23 mouse cellular contexts compared by ENCODE assay signal in genomic region chr8:127550928-127551327, GRCm38 (mm10).
A peak's percentile ranks its signal among the peaks of the same experiment; 100 is the strongest.
DNase-seq lines count a peak whose midpoint lies in the region; ATAC-seq and TF ChIP-seq lines count a peak whose summit lies in the region.
"Had no signal": no experiment of that assay in that cellular context is flagged by ENCODE, and none has a peak within 500 bp of the region (broad histone marks: within the 10 kb centered on the region; RNA-seq: fewer than 3 reads in every experiment).

No protein-coding gene starts in this region.

- H3K4me2 ChIP-seq in forebrain, embryonic 15.5 days (replicated peaks) = no peak overlapping the region
- H3K4me2 ChIP-seq in forebrain, postnatal 0 days (ENCODE audit: low read depth) = no peak overlapping the region
- H3K4me2 ChIP-seq in midbrain, embryonic 13.5 days (replicated peaks) = no peak overlapping the region
- H3K4me2 ChIP-seq in midbrain, embryonic 16.5 days (ENCODE audit: low read length) = no peak overlapping the region
- H3K4me2 ChIP-seq: embryonic facial prominence, embryonic 12.5 days; limb, embryonic 13.5 days; midbrain, embryonic 12.5 days had no signal

- peaks cover 27% of the 10 kb centered on the region for H3K4me1 ChIP-seq in forebrain, embryonic 15.5 days
- peaks cover 8% of the 10 kb centered on the region; the same call in 1 of the 2 replicates for H3K4me1 ChIP-seq in forebrain, postnatal 0 days (ENCODE audit: insufficient read depth)
- peaks cover 34% of the 10 kb centered on the region for H3K4me1 ChIP-seq in midbrain, embryonic 13.5 days (replicated peaks)
- peaks cover 14% of the 10 kb centered on the region for H3K4me1 ChIP-seq in midbrain, embryonic 10.5 days
- H3K4me1 ChIP-seq in midbrain, embryonic 16.5 days (ENCODE audit: control insufficient read depth, insufficient read depth, low read length) = peaks cover 15% of the 10 kb centered on the region
- H3K4me1 ChIP-seq in limb, embryonic 10.5 days = peaks cover 59% of the 10 kb centered on the region

- H3K4me3 ChIP-seq in forebrain, embryonic 15.5 days = no peak overlapping the region
- no peak overlapping the region for H3K4me3 ChIP-seq in forebrain, postnatal 0 days (ENCODE audit: low read depth, low read length)
- H3K4me3 ChIP-seq in midbrain, embryonic 13.5 days (replicated peaks) = no peak overlapping the region
- H3K4me3 ChIP-seq in midbrain, embryonic 10.5 days = no peak overlapping the region
- no peak overlapping the region for H3K4me3 ChIP-seq in midbrain, embryonic 16.5 days (ENCODE audit: low read depth, low read length)
- H3K4me3 ChIP-seq in limb, embryonic 10.5 days = no peak overlapping the region
- H3K4me3 ChIP-seq: embryonic facial prominence, embryonic 12.5 days; heart, embryonic 10.5 days; layer of hippocampus, adult 2 months; limb, embryonic 13.5 days; liver, embryonic 12.5 days; midbrain, embryonic 12.5 days had no signal

- DNase-seq in forebrain, postnatal 0 days = no peak
- no peak for DNase-seq in midbrain, embryonic 10.5 days (ENCODE audit: low spot score)
- peak; percentile 78 for DNase-seq in retina, postnatal 1 day
- DNase-seq in left cerebral cortex, postnatal 14 days (ENCODE audit: low spot score in 2 of 2) = no peak
- no peak for DNase-seq in limb, embryonic 10.5 days (ENCODE audit: low spot score)
- DNase-seq: adrenal gland, postnatal 14 days; cerebellum, adult 8-10 months; kidney, postnatal 25 days; lung, adult 18-20 months; lung, postnatal 10 days; thymus, adult 18-20 months; thymus, postnatal 36 days had no signal

- H3K27me3 ChIP-seq in forebrain, embryonic 15.5 days = no peaks in the 10 kb centered on the region
- no peaks in the 10 kb centered on the region for H3K27me3 ChIP-seq in forebrain, postnatal 0 days (ENCODE audit: insufficient read depth, low read length)
- H3K27me3 ChIP-seq in midbrain, embryonic 13.5 days = no peaks in the 10 kb centered on the region
- H3K27me3 ChIP-seq in midbrain, embryonic 10.5 days (ENCODE audit: low read depth, poor library complexity, severe bottlenecking) = peaks cover 19% of the 10 kb centered on the region
- H3K27me3 ChIP-seq in midbrain, embryonic 16.5 days (ENCODE audit: control insufficient read depth, insufficient read depth, low read depth, low read length) = no peaks in the 10 kb centered on the region
- H3K27me3 ChIP-seq in limb, embryonic 10.5 days (ENCODE audit: low read depth, poor library complexity, severe bottlenecking) = no peaks in the 10 kb centered on the region
- H3K27me3 ChIP-seq: embryonic facial prominence, embryonic 12.5 days; liver, embryonic 12.5 days; midbrain, embryonic 12.5 days had no signal

- WGBS in forebrain, embryonic 15.5 days = 37% methylated on average over 4 of the region's 4 CpGs
- 42% methylated on average over 4 of the region's 4 CpGs for WGBS in forebrain, postnatal 0 days
- WGBS in midbrain, embryonic 13.5 days = 54% methylated on average over 4 of the region's 4 CpGs
- WGBS in midbrain, embryonic 10.5 days = 88% methylated on average over 4 of the region's 4 CpGs
- whole genome bisulfite sequencing in midbrain, embryonic 16.5 days = 53% methylated on average over 4 of the region's 4 CpGs
- 95% methylated on average over 4 of the region's 4 CpGs for WGBS in limb, embryonic 10.5 days

- no peaks in the 10 kb centered on the region for H3K9me3 ChIP-seq in forebrain, embryonic 15.5 days
- no peaks in the 10 kb centered on the region for H3K9me3 ChIP-seq in forebrain, postnatal 0 days (ENCODE audit: low read length)
- H3K9me3 ChIP-seq in midbrain, embryonic 13.5 days = no peaks in the 10 kb centered on the region
- H3K9me3 ChIP-seq in midbrain, embryonic 10.5 days (replicated peaks) = no peaks in the 10 kb centered on the region
- H3K9me3 ChIP-seq in midbrain, embryonic 16.5 days (replicated peaks; ENCODE audit: control insufficient read depth, low read length, poor library complexity, severe bottlenecking) = no peaks in the 10 kb centered on the region
- H3K9me3 ChIP-seq in limb, embryonic 10.5 days (replicated peaks) = no peaks in the 10 kb centered on the region
- H3K9me3 ChIP-seq: embryonic facial prominence, embryonic 12.5 days; heart, embryonic 10.5 days; limb, embryonic 13.5 days; liver, embryonic 12.5 days; midbrain, embryonic 12.5 days had no signal

- no peak for TF ChIP-seq CTCF in forebrain, postnatal 0 days (IDR thresholded peaks at IDR 0.05; ENCODE audit: low read depth)

- ATAC-seq in forebrain, embryonic 15.5 days (replicated peaks) = no peak
- ATAC-seq in forebrain, postnatal 0 days = no peak
- ATAC-seq in midbrain, embryonic 13.5 days = 0 out of 2 replicates have a peak, but pooled peaks have one; percentile 38
- ATAC-seq in midbrain, embryonic 16.5 days = peak; percentile 26; the same call in 1 of the 2 replicates
- ATAC-seq: CD4-positive, CD25-positive, alpha-beta regulatory T cell, adult 4 months; intestine, embryonic 16.5 days; liver, embryonic 12.5 days had no signal

- peak overlapping the region; percentile 50 for H3K27ac ChIP-seq in forebrain, embryonic 15.5 days (replicated peaks)
- no peak overlapping the region for H3K27ac ChIP-seq in forebrain, postnatal 0 days (ENCODE audit: low read depth, low read length)
- 0 out of 2 replicates have a peak overlapping the region, but pooled peaks have one; percentile 5 for H3K27ac ChIP-seq in midbrain, embryonic 13.5 days
- H3K27ac ChIP-seq in midbrain, embryonic 10.5 days (replicated peaks) = no peak overlapping the region
- H3K27ac ChIP-seq in midbrain, embryonic 16.5 days (ENCODE audit: low read length) = no peak overlapping the region
- no peak overlapping the region for H3K27ac ChIP-seq in limb, embryonic 10.5 days
- H3K27ac ChIP-seq: embryonic facial prominence, embryonic 12.5 days; heart, embryonic 10.5 days; layer of hippocampus, adult 2 months; limb, embryonic 13.5 days; liver, embryonic 12.5 days; midbrain, embryonic 12.5 days had no signal

- intact Hi-C loops in left cerebral cortex, postnatal 14 days (cut with DNase I) = loop anchor here (5.0 kb wide), 1 partner anchor 114 kb away; no protein-coding TSS in a partner anchor

- H3K9ac ChIP-seq in forebrain, embryonic 15.5 days (replicated peaks) = no peak overlapping the region
- no peak overlapping the region for H3K9ac ChIP-seq in forebrain, postnatal 0 days
- H3K9ac ChIP-seq in midbrain, embryonic 13.5 days (replicated peaks) = no peak overlapping the region
- no peak overlapping the region for H3K9ac ChIP-seq in midbrain, embryonic 16.5 days (ENCODE audit: low read depth, low read length)
- H3K9ac ChIP-seq: embryonic facial prominence, embryonic 12.5 days; limb, embryonic 13.5 days; liver, embryonic 12.5 days; midbrain, embryonic 12.5 days had no signal

- no peaks in the 10 kb centered on the region for H3K36me3 ChIP-seq in forebrain, embryonic 15.5 days
- H3K36me3 ChIP-seq in forebrain, postnatal 0 days (ENCODE audit: insufficient read depth) = no peaks in the 10 kb centered on the region
- H3K36me3 ChIP-seq in midbrain, embryonic 13.5 days = no peaks in the 10 kb centered on the region
- no peaks in the 10 kb centered on the region for H3K36me3 ChIP-seq in midbrain, embryonic 10.5 days
- no peaks in the 10 kb centered on the region for H3K36me3 ChIP-seq in midbrain, embryonic 16.5 days (ENCODE audit: control insufficient read depth, insufficient read depth, low read length)
- H3K36me3 ChIP-seq in limb, embryonic 10.5 days = no peaks in the 10 kb centered on the region
- H3K36me3 ChIP-seq: embryonic facial prominence, embryonic 12.5 days; heart, embryonic 10.5 days; limb, embryonic 13.5 days; liver, embryonic 12.5 days; midbrain, embryonic 12.5 days had no signal

Comparison
In these comparisons a context has a peak if more than half of its experiments do, and no peak if none do; other contexts are left out.
1. H3K27ac ChIP-seq: peak in forebrain, embryonic 15.5 days (single experiment) and midbrain, embryonic 13.5 days (single experiment); none in forebrain, postnatal 0 days (single experiment), midbrain, embryonic 10.5 days (single experiment), midbrain, embryonic 16.5 days (single experiment) and limb, embryonic 10.5 days (single experiment).
2. ATAC-seq: peak in midbrain, embryonic 13.5 days (single experiment) and midbrain, embryonic 16.5 days (single experiment); none in forebrain, embryonic 15.5 days (single experiment) and forebrain, postnatal 0 days (single experiment).